Mouse (Mus musculus) MEL (cell line): ENCODE measurements around the gene Nudt3. TPM values are rescaled to one million over a fixed set of nuclear protein-coding genes. Genes with fewer than 3 reads are reported as not detected.

Source experiments
- DNase-seq: peaks from one replicate; pipeline ENCODE4 v3.0.0; 2011; ENCODE audit warnings: low read depth, low spot score
- H3K27ac ChIP-seq: 2 replicates; pipeline ENCODE4 v1.5.1; 2012; ENCODE audit warnings: low read depth, mild to moderate bottlenecking, control low read depth, low read length, moderate library complexity; ENCODE audit not compliant: control insufficient read depth
- H3K27me3 ChIP-seq, 2 experiments: fragments of 150-350 bp in 1 of 2; sonication (generic) in 1 of 2; 2 replicates each; pipeline ENCODE4 v1.6.1; 2012; ENCODE audit warnings: low read length in 2 of 2, mild to moderate bottlenecking in 2 of 2, improper control_type of control experiment in 1 of 2, moderate library complexity in 1 of 2; ENCODE audit not compliant: insufficient read depth in 2 of 2, control insufficient read depth in 1 of 2
- H3K36me3 ChIP-seq, 2 experiments: 2 replicates each; pipeline ENCODE4 v1.6.1; 2012 to 2014; ENCODE audit warnings: low read length in 2 of 2, improper control_type of control experiment in 1 of 2, inconsistent platforms in 1 of 2, mild to moderate bottlenecking in 1 of 2; ENCODE audit not compliant: insufficient read depth in 2 of 2, control insufficient read depth in 1 of 2
- H3K4me1 ChIP-seq, 2 experiments: fragments of 150-350 bp in 1 of 2; sonication (generic) in 1 of 2; 2 replicates each; pipeline ENCODE4 v1.6.1; 2012; ENCODE audit warnings: low read length in 2 of 2, improper control_type of control experiment in 1 of 2, mild to moderate bottlenecking in 1 of 2; ENCODE audit not compliant: insufficient read depth in 2 of 2, control insufficient read depth in 1 of 2
- H3K4me3 ChIP-seq, 2 experiments: fragments of 150-350 bp in 1 of 2; sonication (generic) in 1 of 2; 2 replicates each; pipeline ENCODE4 v1.5.1; 2012; ENCODE audit warnings: low read depth in 2 of 2, low read length in 2 of 2, mild to moderate bottlenecking in 2 of 2, moderate library complexity in 2 of 2, control low read depth in 1 of 2, improper control_type of control experiment in 1 of 2; ENCODE audit not compliant: control insufficient read depth in 1 of 2, insufficient read depth in 1 of 2
- H3K79me2 ChIP-seq: 2 replicates; pipeline ENCODE4 v1.6.1; 2012; ENCODE audit warnings: mild to moderate bottlenecking, low read length, moderate library complexity; ENCODE audit not compliant: control insufficient read depth, poor library complexity, insufficient read depth
- H3K9ac ChIP-seq: 2 replicates; pipeline ENCODE4 v1.6.1; 2012; ENCODE audit warnings: low read depth, mild to moderate bottlenecking, control low read depth, low read length, moderate library complexity; ENCODE audit not compliant: control insufficient read depth, poor library complexity, severe bottlenecking
- H3K9me3 ChIP-seq: fragments of 150-350 bp; sonication (generic); replicated peaks from 2 replicates; pipeline ENCODE4 v1.6.1; 2012; ENCODE audit warnings: mild to moderate bottlenecking, low read length, improper control_type of control experiment, moderate library complexity; ENCODE audit not compliant: insufficient read depth
- CHD1 ChIP-seq: IDR thresholded peaks from 2 replicates; pipeline ENCODE4 v1.6.1; 2012; ENCODE audit warnings: low read depth, mild to moderate bottlenecking, inconsistent platforms, low read length, improper control_type of control experiment
- E2F4 ChIP-seq: IDR thresholded peaks from 2 replicates; pipeline ENCODE4 v1.6.1; 2011; ENCODE audit warnings: low read depth, low read length, improper control_type of control experiment, borderline replicate concordance
- ELF1 ChIP-seq: IDR thresholded peaks from 2 replicates; pipeline ENCODE4 v1.6.1; 2014; ENCODE audit warnings: low read depth, mild to moderate bottlenecking, inconsistent platforms, low read length, improper control_type of control experiment, moderate library complexity
- EP300 ChIP-seq, 2 experiments: IDR thresholded peaks; 2 replicates each; pipeline ENCODE4 v1.6.1; 2011; ENCODE audit warnings: improper control_type of control experiment in 2 of 2, low read length in 2 of 2, low read depth in 1 of 2, mild to moderate bottlenecking in 1 of 2
- ETS1 ChIP-seq: IDR thresholded peaks from 2 replicates; pipeline ENCODE4 v1.6.1; 2012; ENCODE audit warnings: low read depth, mild to moderate bottlenecking, inconsistent platforms, low read length, improper control_type of control experiment, moderate library complexity
- GATA1 ChIP-seq: IDR thresholded peaks from 2 replicates; pipeline ENCODE4 v1.6.1; 2011; ENCODE audit warnings: low read depth, low read length, improper control_type of control experiment
- KAT2A ChIP-seq: conservative IDR thresholded peaks from 2 replicates; pipeline ENCODE4 v1.6.1; 2012; ENCODE audit warnings: low read depth, low read length, improper control_type of control experiment, inconsistent platforms
- MAFK ChIP-seq: IDR thresholded peaks from 2 replicates; pipeline ENCODE4 v1.6.1; 2011; ENCODE audit warnings: low read depth, mild to moderate bottlenecking, low read length, improper control_type of control experiment, borderline replicate concordance
- MAX ChIP-seq: IDR thresholded peaks from 2 replicates; pipeline ENCODE4 v1.6.1; 2011; ENCODE audit warnings: low read length, improper control_type of control experiment
- MEF2A ChIP-seq: IDR thresholded peaks from 2 replicates; pipeline ENCODE4 v1.6.1; 2014; ENCODE audit warnings: low read depth, mild to moderate bottlenecking, inconsistent platforms, low read length, improper control_type of control experiment; ENCODE audit not compliant: poor library complexity, insufficient replicate concordance, severe bottlenecking; ENCODE audit errors: extremely low read depth
- MXI1 ChIP-seq: IDR thresholded peaks from 2 replicates; pipeline ENCODE4 v1.6.1; 2011; ENCODE audit warnings: mild to moderate bottlenecking, low read depth, low read length, improper control_type of control experiment
- MYC ChIP-seq: IDR thresholded peaks from 2 replicates; pipeline ENCODE4 v1.6.1; 2011; ENCODE audit warnings: low read depth, mild to moderate bottlenecking, low read length, improper control_type of control experiment, moderate library complexity
- POLR2AphosphoS2 ChIP-seq: IDR thresholded peaks from 2 replicates; pipeline ENCODE4 v1.6.1; 2011; ENCODE audit warnings: low read length, improper control_type of control experiment
- POLR2AphosphoS5 ChIP-seq: IDR thresholded peaks from 2 replicates; pipeline ENCODE4 v1.6.1; 2012; ENCODE audit warnings: low read depth, borderline replicate concordance, mild to moderate bottlenecking, inconsistent platforms, low read length, moderate library complexity, mixed read lengths
- RCOR1 ChIP-seq: IDR thresholded peaks from 2 replicates; pipeline ENCODE4 v1.6.1; 2012; ENCODE audit warnings: low read depth, mild to moderate bottlenecking, inconsistent platforms, low read length, improper control_type of control experiment
- SIN3A ChIP-seq: IDR thresholded peaks from 2 replicates; pipeline ENCODE4 v1.6.1; 2012; ENCODE audit warnings: low read length, improper control_type of control experiment, inconsistent platforms
- TBP ChIP-seq: IDR thresholded peaks from 2 replicates; pipeline ENCODE4 v1.8.0; 2011; ENCODE audit warnings: low read depth, low read length, improper control_type of control experiment
- UBTF ChIP-seq: IDR thresholded peaks from 2 replicates; pipeline ENCODE4 v1.6.1; 2012; ENCODE audit warnings: low read depth, mild to moderate bottlenecking, inconsistent platforms, low read length, improper control_type of control experiment, moderate library complexity, borderline replicate concordance; ENCODE audit not compliant: insufficient read depth
- USF2 ChIP-seq, 2 experiments: IDR thresholded peaks; 2 replicates each; pipeline ENCODE4 v1.6.1; 2011 to 2012; ENCODE audit warnings: improper control_type of control experiment in 2 of 2, low read length in 2 of 2, borderline replicate concordance in 1 of 2, inconsistent platforms in 1 of 2, low read depth in 1 of 2, mild to moderate bottlenecking in 1 of 2; ENCODE audit not compliant: insufficient read depth in 1 of 2
- ZC3H11A ChIP-seq: IDR thresholded peaks from 2 replicates; pipeline ENCODE4 v1.6.1; 2012; ENCODE audit warnings: low read depth, mild to moderate bottlenecking, inconsistent platforms, low read length, improper control_type of control experiment
- ZKSCAN1 ChIP-seq: IDR thresholded peaks from 2 replicates; pipeline ENCODE4 v1.6.1; 2012; ENCODE audit warnings: low read depth, mild to moderate bottlenecking, inconsistent platforms, low read length, improper control_type of control experiment, moderate library complexity
- ZMIZ1 ChIP-seq: IDR thresholded peaks from 2 replicates; pipeline ENCODE4 v1.6.1; 2012; ENCODE audit warnings: low read depth, mild to moderate bottlenecking, inconsistent platforms, low read length, improper control_type of control experiment, moderate library complexity
- polyA plus RNA-seq, 2 experiments: library from polyadenylated mRNA; stranded (reverse) in 1 of 2; unstranded in 1 of 2; fragments of >175 nt in 1 of 2; fragments of >200 nt in 1 of 2; gene quantifications; 2 replicates each; pipeline versions ENCODE4 v1.2.1 to v1.2.4; 2012; ENCODE audit warnings: low replicate concordance in 2 of 2, low read depth in 1 of 2; ENCODE audit not compliant: insufficient read length in 2 of 2, insufficient read depth in 1 of 2, missing spikeins in 1 of 2
- total RNA-seq: library from RNA; depleted of rRNA; stranded (reverse); fragments of 300-350 nt; gene quantifications from 2 replicates; pipeline ENCODE4 v1.2.3, GENCODE M21; 2012

Gene Nudt3
- total and polyA plus RNA-seq, 3 experiments: 96.5 to 258 (median 97.0) TPM

DNA sequence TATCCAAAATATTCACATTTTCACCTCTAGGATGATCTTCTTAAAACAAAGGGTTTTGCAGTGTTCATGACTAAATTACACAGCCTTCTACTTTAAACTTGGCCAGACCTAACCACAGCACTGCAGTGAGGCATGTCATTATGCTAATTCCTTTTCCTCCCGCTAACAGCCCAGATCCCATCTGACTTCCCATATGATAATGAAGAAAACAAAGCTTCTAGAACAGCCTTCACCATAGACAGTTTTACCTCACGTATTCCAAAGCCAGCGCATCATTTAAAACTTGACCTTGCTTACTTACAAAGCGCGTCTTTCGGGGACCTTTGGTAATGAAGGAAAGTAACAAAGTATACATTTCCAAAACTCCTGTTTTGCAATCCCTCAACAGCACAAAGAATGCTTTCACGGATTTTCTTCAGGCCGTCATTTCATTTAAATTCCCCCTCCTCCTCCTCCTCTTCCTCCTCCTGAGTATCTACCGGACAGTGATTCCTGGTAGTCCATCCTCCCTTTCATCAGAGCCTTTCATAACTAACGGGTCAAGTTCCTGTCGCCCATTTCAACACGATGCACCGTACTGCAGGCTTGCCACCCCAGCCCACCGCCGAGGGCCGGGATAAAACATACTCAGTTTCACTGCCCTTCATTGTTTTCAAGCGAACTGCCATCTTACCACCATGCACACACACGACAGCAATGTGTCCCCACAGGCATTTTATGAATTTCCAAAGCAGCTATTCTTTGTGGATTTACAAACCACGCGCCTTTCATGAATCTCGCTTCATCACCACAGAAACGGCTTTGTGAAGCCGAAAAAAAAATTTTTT lies 1.4 kb downstream of the Nudt3 start:
- peak; percentile 70 for DNase-seq
- Histone ChIP-seq H3K9me3 (no peaks in the 10 kb centered on the region), H3K9ac (peak overlapping the region; percentile 99), H3K4me1 (peaks cover 0 to 11% of the 10 kb centered on the region in 2 experiments), H3K27me3 (no peaks in the 10 kb centered on the region), H3K4me3 (peak overlapping the region; percentile 82 to 86), H3K36me3 (peaks cover 2 to 18% of the 10 kb centered on the region in 2 experiments; a peak in 2 of 4 replicates), H3K27ac (peak overlapping the region; percentile 56), H3K79me2 (peaks cover 64% of the 10 kb centered on the region)
- TF ChIP-seq POLR2AphosphoS5 (no peak), MAFK (no peak), TBP (no peak), KAT2A (no peak), EP300 (IDR thresholded peaks at IDR 0.05; ENCODE audit: low read depth in 1 of 2, low read length in 2 of 2) (peak in 1 of 2 experiments; percentile 34; a peak in 1 of 4 replicates), MYC (0 out of 2 replicates have a peak, but pooled peaks have one; percentile 6), CHD1 (no peak; the same call in 1 of the 2 replicates), MAX (no peak; the same call in 1 of the 2 replicates), E2F4 (no peak), RCOR1 (no peak), ZKSCAN1 (no peak), ETS1 (peak; percentile 65), UBTF (no peak), MXI1 (peak; percentile 64; the same call in 1 of the 2 replicates), SIN3A (peak; percentile 75), POLR2AphosphoS2 (no peak), MEF2A (no peak), ZC3H11A (no peak), GATA1 (no peak), USF2 (IDR thresholded peaks at IDR 0.05; ENCODE audit: borderline replicate concordance in 1 of 2, insufficient read depth in 1 of 2, low read depth in 1 of 2, low read length in 2 of 2) (no peak), ELF1 (no peak), ZMIZ1 (no peak)
